Mouse (Mus musculus) MEL (cell line): Measurements from ENCODE around the gene Tbck. TPM values are rescaled to one million over a fixed set of nuclear protein-coding genes. Genes with fewer than 3 reads are reported as not detected.

Experiments
- DNase-seq: peaks from one replicate; pipeline ENCODE4 v3.0.0; 2011; ENCODE audit warnings: low read depth, low spot score
- H3K27ac ChIP-seq: 2 replicates; pipeline ENCODE4 v1.5.1; 2012; ENCODE audit warnings: low read depth, mild to moderate bottlenecking, control low read depth, low read length, moderate library complexity; ENCODE audit not compliant: control insufficient read depth
- H3K27me3 ChIP-seq, 2 experiments: fragments of 150-350 bp in 1 of 2; sonication (generic) in 1 of 2; 2 replicates each; pipeline ENCODE4 v1.6.1; 2012; ENCODE audit warnings: low read length in 2 of 2, mild to moderate bottlenecking in 2 of 2, improper control_type of control experiment in 1 of 2, moderate library complexity in 1 of 2; ENCODE audit not compliant: insufficient read depth in 2 of 2, control insufficient read depth in 1 of 2
- H3K36me3 ChIP-seq, 2 experiments: 2 replicates each; pipeline ENCODE4 v1.6.1; 2012 to 2014; ENCODE audit warnings: low read length in 2 of 2, improper control_type of control experiment in 1 of 2, inconsistent platforms in 1 of 2, mild to moderate bottlenecking in 1 of 2; ENCODE audit not compliant: insufficient read depth in 2 of 2, control insufficient read depth in 1 of 2
- H3K4me1 ChIP-seq, 2 experiments: fragments of 150-350 bp in 1 of 2; sonication (generic) in 1 of 2; 2 replicates each; pipeline ENCODE4 v1.6.1; 2012; ENCODE audit warnings: low read length in 2 of 2, improper control_type of control experiment in 1 of 2, mild to moderate bottlenecking in 1 of 2; ENCODE audit not compliant: insufficient read depth in 2 of 2, control insufficient read depth in 1 of 2
- H3K4me3 ChIP-seq, 2 experiments: fragments of 150-350 bp in 1 of 2; sonication (generic) in 1 of 2; 2 replicates each; pipeline ENCODE4 v1.5.1; 2012; ENCODE audit warnings: low read depth in 2 of 2, low read length in 2 of 2, mild to moderate bottlenecking in 2 of 2, moderate library complexity in 2 of 2, control low read depth in 1 of 2, improper control_type of control experiment in 1 of 2; ENCODE audit not compliant: control insufficient read depth in 1 of 2, insufficient read depth in 1 of 2
- H3K79me2 ChIP-seq: 2 replicates; pipeline ENCODE4 v1.6.1; 2012; ENCODE audit warnings: mild to moderate bottlenecking, low read length, moderate library complexity; ENCODE audit not compliant: control insufficient read depth, poor library complexity, insufficient read depth
- H3K9ac ChIP-seq: 2 replicates; pipeline ENCODE4 v1.6.1; 2012; ENCODE audit warnings: low read depth, mild to moderate bottlenecking, control low read depth, low read length, moderate library complexity; ENCODE audit not compliant: control insufficient read depth, poor library complexity, severe bottlenecking
- H3K9me3 ChIP-seq: fragments of 150-350 bp; sonication (generic); replicated peaks from 2 replicates; pipeline ENCODE4 v1.6.1; 2012; ENCODE audit warnings: mild to moderate bottlenecking, low read length, improper control_type of control experiment, moderate library complexity; ENCODE audit not compliant: insufficient read depth
- CTCF ChIP-seq, 3 experiments: IDR thresholded peaks in 2 of 3; conservative IDR thresholded peaks in 1 of 3; 2 replicates each; pipeline ENCODE4 v1.5.1; 2011 to 2012; ENCODE audit warnings: low read length in 3 of 3, low read depth in 2 of 3, mild to moderate bottlenecking in 2 of 3, improper control_type of control experiment in 1 of 3, inconsistent platforms in 1 of 3, mixed read lengths in 1 of 3, moderate library complexity in 1 of 3; ENCODE audit not compliant: control insufficient read depth in 1 of 3, insufficient read depth in 1 of 3, poor library complexity in 1 of 3, severe bottlenecking in 1 of 3
- ELF1 ChIP-seq: IDR thresholded peaks from 2 replicates; pipeline ENCODE4 v1.6.1; 2014; ENCODE audit warnings: low read depth, mild to moderate bottlenecking, inconsistent platforms, low read length, improper control_type of control experiment, moderate library complexity
- EP300 ChIP-seq, 2 experiments: IDR thresholded peaks; 2 replicates each; pipeline ENCODE4 v1.6.1; 2011; ENCODE audit warnings: improper control_type of control experiment in 2 of 2, low read length in 2 of 2, low read depth in 1 of 2, mild to moderate bottlenecking in 1 of 2
- ETS1 ChIP-seq: IDR thresholded peaks from 2 replicates; pipeline ENCODE4 v1.6.1; 2012; ENCODE audit warnings: low read depth, mild to moderate bottlenecking, inconsistent platforms, low read length, improper control_type of control experiment, moderate library complexity
- GABPA ChIP-seq: IDR thresholded peaks from 2 replicates; pipeline ENCODE4 v1.6.1; 2012; ENCODE audit warnings: low read depth, mild to moderate bottlenecking, inconsistent platforms, low read length, improper control_type of control experiment, moderate library complexity
- JUND ChIP-seq: IDR thresholded peaks from 2 replicates; pipeline ENCODE4 v1.6.1; 2011; ENCODE audit warnings: low read depth, mild to moderate bottlenecking, improper control_type of control experiment, low read length
- MAFK ChIP-seq: IDR thresholded peaks from 2 replicates; pipeline ENCODE4 v1.6.1; 2011; ENCODE audit warnings: low read depth, mild to moderate bottlenecking, low read length, improper control_type of control experiment, borderline replicate concordance
- MAX ChIP-seq: IDR thresholded peaks from 2 replicates; pipeline ENCODE4 v1.6.1; 2011; ENCODE audit warnings: low read length, improper control_type of control experiment
- MAZ ChIP-seq: IDR thresholded peaks from 2 replicates; pipeline ENCODE4 v1.6.1; 2012; ENCODE audit warnings: low read depth, mild to moderate bottlenecking, inconsistent platforms, low read length, improper control_type of control experiment
- MXI1 ChIP-seq: IDR thresholded peaks from 2 replicates; pipeline ENCODE4 v1.6.1; 2011; ENCODE audit warnings: mild to moderate bottlenecking, low read depth, low read length, improper control_type of control experiment
- MYB ChIP-seq: IDR thresholded peaks from 2 replicates; pipeline ENCODE4 v1.6.1; 2011; ENCODE audit warnings: mild to moderate bottlenecking, low read depth, low read length, improper control_type of control experiment
- MYC ChIP-seq: IDR thresholded peaks from 2 replicates; pipeline ENCODE4 v1.6.1; 2011; ENCODE audit warnings: low read depth, mild to moderate bottlenecking, low read length, improper control_type of control experiment, moderate library complexity
- NELFE ChIP-seq: IDR thresholded peaks from 2 replicates; pipeline ENCODE4 v1.6.1; 2011; ENCODE audit warnings: low read depth, low read length, improper control_type of control experiment
- NRF1 ChIP-seq: IDR thresholded peaks from 2 replicates; pipeline ENCODE4 v1.6.1; 2014; ENCODE audit warnings: low read depth, mild to moderate bottlenecking, inconsistent platforms, low read length, improper control_type of control experiment, moderate library complexity; ENCODE audit not compliant: poor library complexity, insufficient read depth, severe bottlenecking
- POLR2A ChIP-seq, 2 experiments: IDR thresholded peaks; 2 replicates each; pipeline ENCODE4 v1.6.1; 2011 to 2012; ENCODE audit warnings: low read length in 2 of 2, mild to moderate bottlenecking in 2 of 2, control low read depth in 1 of 2, improper control_type of control experiment in 1 of 2, low read depth in 1 of 2, moderate library complexity in 1 of 2; ENCODE audit not compliant: control insufficient read depth in 1 of 2, insufficient read depth in 1 of 2, poor library complexity in 1 of 2
- POLR2AphosphoS5 ChIP-seq: IDR thresholded peaks from 2 replicates; pipeline ENCODE4 v1.6.1; 2012; ENCODE audit warnings: low read depth, borderline replicate concordance, mild to moderate bottlenecking, inconsistent platforms, low read length, moderate library complexity, mixed read lengths
- RCOR1 ChIP-seq: IDR thresholded peaks from 2 replicates; pipeline ENCODE4 v1.6.1; 2012; ENCODE audit warnings: low read depth, mild to moderate bottlenecking, inconsistent platforms, low read length, improper control_type of control experiment
- SMC3 ChIP-seq: IDR thresholded peaks from 2 replicates; pipeline ENCODE4 v1.6.1; 2011; ENCODE audit warnings: low read depth, low read length, improper control_type of control experiment
- TAL1 ChIP-seq: IDR thresholded peaks from 2 replicates; pipeline ENCODE4 v1.6.1; 2012; ENCODE audit warnings: mild to moderate bottlenecking, inconsistent platforms, low read length, moderate library complexity, mixed read lengths
- TCF12 ChIP-seq: IDR thresholded peaks from 2 replicates; pipeline ENCODE4 v1.6.1; 2014; ENCODE audit warnings: low read depth, mild to moderate bottlenecking, inconsistent platforms, low read length, improper control_type of control experiment, moderate library complexity
- UBTF ChIP-seq: IDR thresholded peaks from 2 replicates; pipeline ENCODE4 v1.6.1; 2012; ENCODE audit warnings: low read depth, mild to moderate bottlenecking, inconsistent platforms, low read length, improper control_type of control experiment, moderate library complexity, borderline replicate concordance; ENCODE audit not compliant: insufficient read depth
- USF1 ChIP-seq: IDR thresholded peaks from 2 replicates; pipeline ENCODE4 v1.6.1; 2014; ENCODE audit warnings: low read depth, mild to moderate bottlenecking, inconsistent platforms, low read length, improper control_type of control experiment, moderate library complexity
- ZC3H11A ChIP-seq: IDR thresholded peaks from 2 replicates; pipeline ENCODE4 v1.6.1; 2012; ENCODE audit warnings: low read depth, mild to moderate bottlenecking, inconsistent platforms, low read length, improper control_type of control experiment
- ZKSCAN1 ChIP-seq: IDR thresholded peaks from 2 replicates; pipeline ENCODE4 v1.6.1; 2012; ENCODE audit warnings: low read depth, mild to moderate bottlenecking, inconsistent platforms, low read length, improper control_type of control experiment, moderate library complexity
- ZMIZ1 ChIP-seq: IDR thresholded peaks from 2 replicates; pipeline ENCODE4 v1.6.1; 2012; ENCODE audit warnings: low read depth, mild to moderate bottlenecking, inconsistent platforms, low read length, improper control_type of control experiment, moderate library complexity
- polyA plus RNA-seq, 2 experiments: library from polyadenylated mRNA; stranded (reverse) in 1 of 2; unstranded in 1 of 2; fragments of >175 nt in 1 of 2; fragments of >200 nt in 1 of 2; gene quantifications; 2 replicates each; pipeline versions ENCODE4 v1.2.1 to v1.2.4; 2012; ENCODE audit warnings: low replicate concordance in 2 of 2, low read depth in 1 of 2; ENCODE audit not compliant: insufficient read length in 2 of 2, insufficient read depth in 1 of 2, missing spikeins in 1 of 2
- total RNA-seq: library from RNA; depleted of rRNA; stranded (reverse); fragments of 300-350 nt; gene quantifications from 2 replicates; pipeline ENCODE4 v1.2.3, GENCODE M21; 2012

The Tbck gene
- total and polyA plus RNA-seq, 3 experiments, result 4.6 to 7.5 TPM; not detected in 1

- Histone ChIP-seq H3K36me3 (peaks cover 0 to 2% of the 10 kb centered on the region in 2 experiments; a peak in 1 of 4 replicates), H3K27ac (no peak overlapping the region), H3K9ac (no peak overlapping the region), H3K27me3 (no peaks in the 10 kb centered on the region), H3K4me1 (peaks cover 0 to 7% of the 10 kb centered on the region in 2 experiments; a peak in 1 of 4 replicates), H3K4me3 (no peak overlapping the region), H3K79me2 (no peaks in the 10 kb centered on the region), H3K9me3 (no peaks in the 10 kb centered on the region)
- DNase-seq, result no peak
- TF ChIP-seq NRF1, result no peak
- TF ChIP-seq POLR2A (IDR thresholded peaks at IDR 0.05; ENCODE audit: control insufficient read depth in 1 of 2, insufficient read depth in 1 of 2, low read depth in 1 of 2, low read length in 2 of 2, poor library complexity in 1 of 2), result no peak
- no peak for TF ChIP-seq EP300 (IDR thresholded peaks at IDR 0.05; ENCODE audit: low read depth in 1 of 2, low read length in 2 of 2)
- no peak for TF ChIP-seq TCF12
- TF ChIP-seq RCOR1, result no peak
- no peak for TF ChIP-seq MYB
- TF ChIP-seq MAZ, result no peak
- TF ChIP-seq MYC, result no peak
- no peak for TF ChIP-seq NELFE
- TF ChIP-seq SMC3, result no peak
These were observed 88.1 kb downstream of the Tbck start for GRCm38 (mm10) chr3:132772054-132772453.

GRCm38 (mm10) chr3:132776686-132777085, 92.7 kb downstream of the Tbck start:
- no peak for DNase-seq
- H3K4me1 ChIP-seq, result no peaks in the 10 kb centered on the region
- no peaks in the 10 kb centered on the region for H3K27me3 ChIP-seq
- H3K9ac ChIP-seq, result no peak overlapping the region
- H3K27ac ChIP-seq, result no peak overlapping the region
- peaks cover 2% of the 10 kb centered on the region in 2 experiments; a peak in 2 of 4 replicates for H3K36me3 ChIP-seq
- H3K4me3 ChIP-seq, result no peak overlapping the region
- H3K9me3 ChIP-seq, result no peaks in the 10 kb centered on the region
- TF ChIP-seq ZC3H11A, result no peak
- TF ChIP-seq MAX, result no peak
- no peak for TF ChIP-seq ZKSCAN1
- TF ChIP-seq UBTF, result no peak
- TF ChIP-seq GABPA, result no peak
- TF ChIP-seq CTCF (IDR thresholded peaks at IDR 0.05 in 2 of 3, conservative IDR thresholded peaks at IDR 0.05 in 1 of 3; ENCODE audit: control insufficient read depth in 1 of 3, insufficient read depth in 1 of 3, low read depth in 2 of 3, low read length in 3 of 3, poor library complexity in 1 of 3, severe bottlenecking in 1 of 3), result no peak
- TF ChIP-seq ELF1, result no peak
- no peak for TF ChIP-seq JUND
- no peak for TF ChIP-seq MYC
- no peak for TF ChIP-seq TAL1
- no peak for TF ChIP-seq POLR2A (IDR thresholded peaks at IDR 0.05; ENCODE audit: control insufficient read depth in 1 of 2, insufficient read depth in 1 of 2, low read depth in 1 of 2, low read length in 2 of 2, poor library complexity in 1 of 2)
- no peak for TF ChIP-seq POLR2AphosphoS5
- TF ChIP-seq MAFK, result no peak
- no peak for TF ChIP-seq MXI1
- TF ChIP-seq ZMIZ1, result no peak
- no peak for TF ChIP-seq NRF1
- no peak for TF ChIP-seq USF1
- TF ChIP-seq RCOR1, result no peak
- TF ChIP-seq ETS1, result no peak
- H3K79me2 ChIP-seq, result no peaks in the 10 kb centered on the region
